Mouse (Mus musculus) C2C12 (cell line): Measurements from ENCODE around the gene Cmtr1. TPM values are rescaled to one million over a fixed set of nuclear protein-coding genes. Genes with fewer than 3 reads are reported as not detected.

Source experiments
- H3K27me3 ChIP-seq: one replicate; pipeline ENCODE4 v1.6.1; 2011; ENCODE audit not compliant: control insufficient read depth, insufficient read depth, insufficient read length
- H3K36me3 ChIP-seq: one replicate; pipeline ENCODE4 v1.6.1; 2011; ENCODE audit not compliant: control insufficient read depth, insufficient read depth
- H3K4me3 ChIP-seq: one replicate; pipeline ENCODE4 v1.5.1; 2011; ENCODE audit warnings: mild to moderate bottlenecking, control low read depth; ENCODE audit not compliant: poor library complexity, insufficient read depth, severe bottlenecking
- H3K79me2 ChIP-seq: one replicate; pipeline ENCODE4 v1.6.1; 2011; ENCODE audit not compliant: control insufficient read depth, insufficient read depth
- H3K79me3 ChIP-seq: one replicate; pipeline ENCODE4 v1.6.1; 2011; ENCODE audit warnings: low read depth, control low read depth
- H3ac ChIP-seq: one replicate; pipeline ENCODE3; 2011; ENCODE audit warnings: low read depth; ENCODE audit not compliant: control insufficient read depth, insufficient read length
- CEBPB ChIP-seq: IDR thresholded peaks from one replicate; pipeline ENCODE4 v1.6.1; 2011; ENCODE audit warnings: low read depth, mild to moderate bottlenecking, control low read depth, moderate library complexity
- CTCF ChIP-seq: IDR thresholded peaks from one replicate; pipeline ENCODE4 v1.5.1; 2011; ENCODE audit not compliant: control insufficient read depth, insufficient read depth, insufficient read length
- FOSL1 ChIP-seq: IDR thresholded peaks from one replicate; pipeline ENCODE4 v1.8.0; 2011; ENCODE audit warnings: mild to moderate bottlenecking, low read length; ENCODE audit not compliant: poor library complexity, insufficient read depth, severe bottlenecking
- MAX ChIP-seq: IDR thresholded peaks from one replicate; pipeline ENCODE4 v1.6.1; 2011; ENCODE audit warnings: mild to moderate bottlenecking, control low read depth
- MYOD1 ChIP-seq: IDR thresholded peaks from one replicate; pipeline ENCODE4 v1.6.1; 2011; ENCODE audit warnings: low read depth; ENCODE audit not compliant: control insufficient read depth, insufficient read length
- MYOG ChIP-seq: IDR thresholded peaks from one replicate; pipeline ENCODE4 v1.6.1; 2011; ENCODE audit not compliant: control insufficient read depth, insufficient read length; ENCODE audit errors: extremely low read depth
- USF1 ChIP-seq: IDR thresholded peaks from one replicate; pipeline ENCODE4 v1.6.1; 2011; ENCODE audit warnings: low read depth, mild to moderate bottlenecking, control low read depth, moderate library complexity
- polyA plus RNA-seq: library from polyadenylated mRNA; unstranded; fragments of >200 nt; fragmentation: generic; extraction: Trizol; gene quantifications from one replicate; pipeline ENCODE4 v1.2.1, GENCODE M21; 2012; ENCODE audit warnings: missing spikeins

Cmtr1 gene
- polyA plus RNA-seq, 1 experiment, result 33.4 TPM

- TF ChIP-seq CTCF (no peak), MYOG (no peak), MYOD1 (no peak), CEBPB (no peak), FOSL1 (no peak), MAX (no peak), USF1 (no peak)
- H3K27me3 ChIP-seq, result no peaks in the 10 kb centered on the region
- H3K36me3 ChIP-seq, result peaks cover 45% of the 10 kb centered on the region
- H3K79me3 ChIP-seq, result peaks cover 37% of the 10 kb centered on the region
- H3K79me2 ChIP-seq, result peaks cover 56% of the 10 kb centered on the region
- H3ac ChIP-seq, result no peak overlapping the region
- H3K4me3 ChIP-seq, result no peak overlapping the region
These were observed 41.2 kb upstream of the Cmtr1 start for GRCm38 (mm10) chr17:29619231-29619630.

DNA sequence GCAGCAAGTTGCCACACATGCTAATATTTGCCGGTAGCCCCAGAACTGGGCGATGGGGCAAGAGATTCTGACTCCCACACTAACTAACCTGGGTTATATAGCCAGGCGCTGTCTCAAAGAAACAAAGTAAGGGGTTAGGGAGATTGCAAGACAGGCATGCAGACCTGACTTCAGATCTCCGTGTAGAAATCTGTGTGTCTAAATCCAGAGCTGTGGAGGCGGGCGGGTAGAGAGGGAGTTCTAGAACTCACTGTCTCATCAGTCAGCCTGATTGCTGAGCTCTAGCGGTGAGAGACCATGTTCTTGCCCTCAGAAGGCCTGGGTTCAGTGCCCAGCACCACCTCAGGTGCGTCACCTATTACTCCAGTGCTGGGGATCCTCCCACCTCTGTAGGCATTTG, 36.9 kb upstream of the Cmtr1 start:
- H3ac ChIP-seq, result no peak overlapping the region
- H3K27me3 ChIP-seq, result no peaks in the 10 kb centered on the region
- peaks cover 75% of the 10 kb centered on the region for H3K36me3 ChIP-seq

DNA sequence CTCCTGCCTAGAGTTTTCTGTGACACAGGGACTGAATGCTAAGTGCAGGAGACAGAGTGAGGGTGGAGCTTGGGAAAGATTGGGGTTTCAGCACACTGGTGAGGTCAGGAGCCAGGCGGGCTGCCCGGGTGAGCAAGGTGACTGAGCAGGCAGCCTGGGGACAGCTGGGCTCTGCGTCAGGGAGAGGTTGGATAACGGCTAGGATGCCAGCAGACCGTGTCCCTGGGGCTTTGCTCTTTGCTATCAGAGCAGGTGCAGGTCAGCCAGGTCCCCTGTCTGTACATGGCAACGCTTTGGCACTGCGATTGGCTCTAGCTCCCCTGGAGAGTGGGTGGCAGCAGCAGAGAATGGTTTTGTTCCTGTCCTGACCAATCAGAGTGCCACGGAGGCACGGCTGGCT, 33.1 kb upstream of the Cmtr1 start:
- peaks cover 79% of the 10 kb centered on the region for H3K36me3 ChIP-seq
- no peaks in the 10 kb centered on the region for H3K79me2 ChIP-seq
- H3K79me3 ChIP-seq, result peaks cover 2% of the 10 kb centered on the region
- H3K27me3 ChIP-seq, result no peaks in the 10 kb centered on the region
- no peak overlapping the region for H3ac ChIP-seq
- TF ChIP-seq FOSL1 (no peak), CTCF (no peak), USF1 (no peak), MYOD1 (no peak), MYOG (no peak), CEBPB (no peak), MAX (no peak)
- no peak overlapping the region for H3K4me3 ChIP-seq

More for the DNA sequence above, 36.9 kb upstream of the Cmtr1 start:
- Histone ChIP-seq H3K79me3 (peaks cover 7% of the 10 kb centered on the region), H3K79me2 (peaks cover 18% of the 10 kb centered on the region), H3K4me3 (no peak overlapping the region)
- TF ChIP-seq FOSL1 (no peak), MAX (no peak), MYOG (no peak), USF1 (no peak), MYOD1 (no peak), CTCF (no peak), CEBPB (no peak)

DNA sequence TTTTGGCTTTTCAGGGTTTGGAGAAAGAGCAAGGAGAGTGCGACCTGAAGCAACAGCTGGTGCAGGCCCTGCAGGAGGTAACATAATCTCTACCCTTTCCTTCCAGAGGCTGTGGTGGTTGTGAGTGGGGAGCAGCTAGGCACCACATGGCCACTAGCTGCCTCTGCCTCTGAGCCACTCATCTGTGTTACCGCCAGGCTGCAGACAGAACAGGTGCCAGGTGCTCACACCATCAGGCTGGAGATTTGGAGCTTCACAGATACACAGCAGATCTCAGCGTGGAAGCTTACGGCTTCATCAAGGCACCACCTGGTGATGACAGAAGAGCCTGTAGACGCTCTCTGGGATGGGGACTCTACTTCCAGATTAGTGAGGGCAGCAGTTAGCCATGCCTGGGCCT, 31.4 kb upstream of the Cmtr1 start:
- Histone ChIP-seq H3K36me3 (peaks cover 70% of the 10 kb centered on the region), H3K4me3 (no peak overlapping the region), H3K27me3 (no peaks in the 10 kb centered on the region), H3K79me2 (no peaks in the 10 kb centered on the region), H3ac (no peak overlapping the region), H3K79me3 (peaks cover 2% of the 10 kb centered on the region)
- TF ChIP-seq MAX (no peak), MYOD1 (no peak), MYOG (no peak), CTCF (no peak), USF1 (no peak), FOSL1 (no peak), CEBPB (no peak)

- Histone ChIP-seq H3K27me3 (no peaks in the 10 kb centered on the region), H3K79me2 (no peaks in the 10 kb centered on the region), H3ac (no peak overlapping the region), H3K79me3 (peaks cover 2% of the 10 kb centered on the region), H3K36me3 (peaks cover 68% of the 10 kb centered on the region), H3K4me3 (no peak overlapping the region)
- no peak for TF ChIP-seq FOSL1
- no peak for TF ChIP-seq CEBPB
- no peak for TF ChIP-seq MAX
- TF ChIP-seq CTCF, result no peak
- TF ChIP-seq MYOG, result no peak
- TF ChIP-seq MYOD1, result no peak
- no peak for TF ChIP-seq USF1
These were observed 30.8 kb upstream of the Cmtr1 start for GRCm38 (mm10) chr17:29629620-29630019.

- Histone ChIP-seq H3K79me3 (no peaks in the 10 kb centered on the region), H3K4me3 (no peak overlapping the region), H3ac (no peak overlapping the region), H3K27me3 (no peaks in the 10 kb centered on the region), H3K79me2 (no peaks in the 10 kb centered on the region), H3K36me3 (peaks cover 70% of the 10 kb centered on the region)
- TF ChIP-seq CEBPB, result no peak
These were observed 28.1 kb upstream of the Cmtr1 start for GRCm38 (mm10) chr17:29632312-29632711.
